Mouse (Mus musculus) bone marrow macrophage, adult 2 months (primary cell): ENCODE results near the gene Itga4.

Experiments used
- CTCF ChIP-seq: IDR thresholded peaks from 2 replicates; pipeline ENCODE4 v1.5.1; 2012; ENCODE audit warnings: low read depth, mild to moderate bottlenecking, low read length, moderate library complexity
- POLR2A ChIP-seq: IDR thresholded peaks from 2 replicates; pipeline ENCODE4 v1.6.1; 2012; ENCODE audit warnings: mild to moderate bottlenecking, low read depth, low read length, borderline replicate concordance

DNA sequence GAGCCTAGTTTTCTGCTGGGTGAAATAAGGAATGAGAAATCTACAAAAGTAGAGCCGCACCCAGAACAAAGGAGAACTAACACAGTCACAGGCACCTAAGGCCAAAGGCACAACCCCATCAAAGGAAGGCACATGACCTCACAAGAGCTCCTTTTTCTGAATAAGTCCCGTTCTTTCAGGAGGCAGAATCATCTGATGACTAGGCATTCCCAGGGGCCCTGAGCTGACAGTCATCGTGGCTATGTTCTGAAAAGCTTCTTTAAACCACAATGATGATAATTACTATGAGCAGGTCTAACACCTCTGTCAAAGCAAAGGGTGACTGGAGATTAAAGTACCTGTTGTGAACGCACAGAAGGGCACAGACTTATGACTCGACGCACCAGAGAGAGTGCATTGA is 108.7 kb downstream of the Itga4 start:
- TF ChIP-seq POLR2A, result no peak
- TF ChIP-seq CTCF, result no peak
